Mouse (Mus musculus) R1 (cell line): ENCODE results near the gene Enho.

Experiments
- DNase-seq: peaks from one replicate; pipeline ENCODE4 v3.0.0-alpha.2; 2018; ENCODE audit warnings: low read depth, low spot score

Enho gene

GRCm38 (mm10) chr4:41631390-41631789, 8.7 kb downstream of the Enho start:
- peak; percentile 46 for DNase-seq

GRCm38 (mm10) chr4:41630196-41630595, 9.9 kb downstream of the Enho start:
- DNase-seq = no peak

GRCm38 (mm10) chr4:41628202-41628927, 11.8 kb downstream of the Enho start:
- peak; percentile 82 for DNase-seq

GRCm38 (mm10) chr4:41622071-41622470, 18.1 kb downstream of the Enho start:
- DNase-seq = no peak

- DNase-seq = no peak
Measured at GRCm38 (mm10) chr4:41618916-41619746, 21.0 kb downstream of the Enho start.

- DNase-seq = no peak
Measured at GRCm38 (mm10) chr4:41615661-41616599, 24.2 kb downstream of the Enho start.

- DNase-seq = peak; percentile 74
Measured at GRCm38 (mm10) chr4:41614156-41614555, 26.0 kb downstream of the Enho start.

GRCm38 (mm10) chr4:41612166-41612565, 28.0 kb downstream of the Enho start:
- no peak for DNase-seq

GRCm38 (mm10) chr4:41610594-41610980, 29.5 kb downstream of the Enho start:
- DNase-seq = no peak

GRCm38 (mm10) chr4:41609681-41610593, 30.2 kb downstream of the Enho start:
- peak; percentile 24 for DNase-seq

- peak; percentile 73 for DNase-seq
Measured at GRCm38 (mm10) chr4:41606784-41607183, 33.3 kb downstream of the Enho start.

- DNase-seq = peak; percentile 21
Measured at GRCm38 (mm10) chr4:41604476-41605396, 35.4 kb downstream of the Enho start.

GRCm38 (mm10) chr4:41602818-41603217, 37.3 kb downstream of the Enho start:
- no peak for DNase-seq
